Mouse (Mus musculus) heart, embryonic 12.5 days (tissue): ENCODE data around the gene Adipor1. TPM values are rescaled to one million over a fixed set of nuclear protein-coding genes. Genes with fewer than 3 reads are reported as not detected.
"Not testable (repeated sequence)": the region's sequence is repeated elsewhere in the genome, so short reads cannot be mapped to it uniquely, and the experiment has no call there.

ENCODE experiments used
- ATAC-seq: fragments of 200-750 bp; cut with Nextera tagmentation; 2 replicates; pipeline ENCODE4 v1.8.0; 2017; ENCODE audit warnings: moderate TSS enrichment, moderate library complexity; ENCODE audit not compliant: insufficient number of reproducible peaks, low FRiP score
- H3K27ac ChIP-seq: fragments of 300-500 bp; sonication (generic); 2 replicates; pipeline ENCODE4 v1.5.1; 2016; ENCODE audit warnings: mild to moderate bottlenecking, moderate library complexity; ENCODE audit not compliant: poor library complexity, severe bottlenecking
- H3K27me3 ChIP-seq: fragments of 300-500 bp; sonication (generic); replicated peaks from 2 replicates; pipeline ENCODE4 v1.6.1; 2016; ENCODE audit warnings: mild to moderate bottlenecking, moderate library complexity
- H3K36me3 ChIP-seq: fragments of 300-500 bp; sonication (generic); 2 replicates; pipeline ENCODE4 v1.6.1; 2016; ENCODE audit warnings: mild to moderate bottlenecking, moderate library complexity
- H3K4me1 ChIP-seq: fragments of 300-500 bp; sonication (generic); replicated peaks from 2 replicates; pipeline ENCODE4 v1.6.1; 2016; ENCODE audit warnings: mild to moderate bottlenecking
- H3K4me2 ChIP-seq: fragments of 300-500 bp; sonication (generic); 2 replicates; pipeline ENCODE4 v1.6.1; 2016; ENCODE audit warnings: mild to moderate bottlenecking, moderate library complexity
- H3K4me3 ChIP-seq: fragments of 300-500 bp; sonication (generic); 2 replicates; pipeline ENCODE4 v1.5.1; 2016; ENCODE audit warnings: mild to moderate bottlenecking
- H3K9ac ChIP-seq: fragments of 300-500 bp; sonication (generic); 2 replicates; pipeline ENCODE4 v1.6.1; 2016; ENCODE audit warnings: mild to moderate bottlenecking, moderate library complexity
- H3K9me3 ChIP-seq: fragments of 300-500 bp; sonication (generic); replicated peaks from 2 replicates; pipeline ENCODE4 v1.6.1; 2016; ENCODE audit warnings: mild to moderate bottlenecking, moderate library complexity
- WGBS: fragments of 180-500 bp; shearing (Covaris S2); methylation state at CpG from one replicate; pipeline ENCODE4 v1.1.7; 2016; 5-methylcytosine and 5-hydroxymethylcytosine counted together
- polyA plus RNA-seq: library from polyadenylated mRNA; unstranded; fragments of >200 nt; fragmentation: Nextera tagmentation; extraction: Ambion mirVana; gene quantifications from 2 replicates; pipeline ENCODE4 v1.2.1, GENCODE M21; 2016

Adipor1 gene
- polyA plus RNA-seq, 1 experiment from 2014 or later: 126 TPM

DNA sequence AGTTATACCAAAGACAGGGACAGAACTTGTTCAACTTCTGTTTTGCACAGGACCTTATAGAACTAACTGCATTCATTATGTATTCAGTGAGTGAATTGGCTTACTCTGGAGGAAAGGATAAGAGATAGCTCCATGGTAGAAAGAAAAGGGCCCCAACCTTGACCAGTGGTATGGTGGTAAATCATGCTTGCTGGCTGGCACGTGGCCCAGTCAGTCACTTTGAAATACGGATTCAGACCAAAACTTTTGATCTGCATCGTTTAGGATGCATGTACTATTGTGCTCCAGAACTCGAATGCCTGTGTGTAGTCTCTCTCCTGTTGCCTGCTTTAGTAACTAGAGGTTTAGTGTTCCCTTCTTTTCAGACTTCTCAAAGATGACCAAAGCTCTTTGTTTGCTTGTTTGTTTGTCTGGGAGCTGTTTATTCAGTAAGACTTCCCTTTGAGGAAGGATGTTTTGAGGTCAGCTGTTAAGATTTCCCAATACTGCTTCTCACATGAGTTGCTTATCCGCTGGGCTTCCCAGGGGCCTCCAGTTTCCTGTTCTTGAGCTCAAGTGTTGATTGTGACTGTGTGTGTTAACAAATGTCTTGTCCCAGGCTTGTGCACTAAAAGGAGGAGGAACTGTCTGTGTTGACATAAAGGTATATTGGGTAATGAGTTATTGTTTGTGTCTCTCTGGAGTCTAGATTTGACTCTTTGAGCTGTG lies 4.7 kb downstream of the Adipor1 start:
- Histone ChIP-seq H3K27me3 (no peaks in the 10 kb centered on the region), H3K27ac (peak overlapping the region; percentile 63), H3K36me3 (peaks cover 22% of the 10 kb centered on the region), H3K4me1 (peaks cover 66% of the 10 kb centered on the region), H3K4me3 (no peak overlapping the region; the same call in 1 of the 2 replicates), H3K9ac (no peak overlapping the region; the same call in 1 of the 2 replicates), H3K4me2 (peak overlapping the region; percentile 36), H3K9me3 (no peaks in the 10 kb centered on the region)
- no peak for ATAC-seq
- WGBS: 46% methylated on average over 5 of the region's 5 CpGs

DNA sequence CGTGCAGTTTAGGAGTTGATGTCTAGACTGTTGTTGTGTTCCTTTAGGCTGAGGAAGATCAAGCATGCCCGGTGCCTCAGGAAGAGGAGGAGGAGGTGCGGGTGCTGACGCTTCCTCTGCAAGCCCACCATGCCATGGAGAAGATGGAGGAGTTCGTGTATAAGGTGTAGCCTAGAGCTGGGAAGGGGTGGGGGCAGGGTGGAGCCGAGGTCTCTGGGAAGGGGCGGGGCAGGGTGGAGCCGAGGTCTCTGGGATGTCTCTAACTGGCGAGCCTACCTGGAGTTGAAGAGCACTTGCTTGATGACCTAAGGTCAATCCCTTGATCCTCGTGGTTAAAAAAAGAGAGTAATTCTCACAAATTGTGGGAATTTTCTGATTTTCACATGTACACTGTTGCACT lies 8.7 kb downstream of the Adipor1 start:
- 62% methylated on average over 10 of the region's 10 CpGs for WGBS
- ATAC-seq: peak; percentile 69
- Histone ChIP-seq H3K9ac (no peak overlapping the region), H3K36me3 (peaks cover 61% of the 10 kb centered on the region), H3K4me1 (peaks cover 51% of the 10 kb centered on the region), H3K4me2 (no peak overlapping the region; the same call in 1 of the 2 replicates), H3K4me3 (no peak overlapping the region), H3K27me3 (no peaks in the 10 kb centered on the region), H3K9me3 (no peaks in the 10 kb centered on the region), H3K27ac (no peak overlapping the region)

DNA sequence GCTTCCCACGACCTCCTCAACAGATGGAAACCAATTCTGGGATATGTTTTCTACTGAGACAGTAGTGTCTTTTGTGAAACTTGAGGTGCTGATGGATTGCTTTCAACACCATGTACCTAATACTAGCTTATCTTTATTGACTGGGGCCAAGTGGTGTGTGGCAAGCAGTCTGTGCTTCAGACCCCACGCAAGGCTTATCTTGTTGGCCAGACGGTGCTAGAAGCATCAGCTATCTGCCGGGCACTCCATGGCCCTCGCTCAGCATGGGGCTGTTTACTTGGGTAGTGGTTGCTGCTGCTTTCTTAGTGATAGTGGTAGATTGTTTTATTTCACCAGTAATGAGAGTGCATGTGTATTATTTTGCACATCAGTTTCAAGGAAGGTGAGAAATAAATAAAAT lies 11.1 kb downstream of the Adipor1 start:
- WGBS: 6% methylated on average over 5 of the region's 5 CpGs
- Histone ChIP-seq H3K36me3 (peaks cover 82% of the 10 kb centered on the region), H3K9ac (peak overlapping the region; percentile 25; the same call in 1 of the 2 replicates), H3K4me3 (no peak overlapping the region), H3K9me3 (no peaks in the 10 kb centered on the region), H3K4me2 (no peak overlapping the region), H3K27ac (peak overlapping the region; percentile 69), H3K27me3 (no peaks in the 10 kb centered on the region), H3K4me1 (peaks cover 27% of the 10 kb centered on the region)
- peak; percentile 92 for ATAC-seq

DNA sequence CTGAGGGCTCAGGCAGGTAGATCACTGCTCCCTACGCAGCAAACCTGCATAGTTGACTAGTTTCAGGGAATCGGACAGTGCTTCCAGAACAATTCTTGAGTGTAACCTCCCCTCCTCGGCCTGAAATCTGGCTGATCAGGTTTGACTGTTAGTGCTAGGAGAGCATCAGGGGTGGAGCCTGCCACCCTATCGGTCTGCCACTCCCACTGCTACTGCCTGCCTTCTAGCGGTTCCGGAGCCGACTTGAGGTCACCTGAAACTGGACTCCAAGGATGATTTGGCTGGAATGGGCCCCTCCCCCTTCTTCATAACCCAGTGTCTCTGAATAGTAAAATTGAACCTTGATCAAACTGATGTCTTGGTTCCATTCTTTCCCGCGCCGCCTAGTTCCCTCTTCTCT lies 17.8 kb downstream of the Adipor1 start:
- H3K4me3 ChIP-seq: no peak overlapping the region
- H3K4me1 ChIP-seq: no peaks in the 10 kb centered on the region
- 87% methylated on average over 10 of the region's 10 CpGs for WGBS
- no peak overlapping the region for H3K4me2 ChIP-seq
- H3K27me3 ChIP-seq: no peaks in the 10 kb centered on the region
- no peak overlapping the region for H3K27ac ChIP-seq
- peaks cover 55% of the 10 kb centered on the region for H3K36me3 ChIP-seq
- no peak for ATAC-seq
- H3K9ac ChIP-seq: no peak overlapping the region
- no peaks in the 10 kb centered on the region for H3K9me3 ChIP-seq

DNA sequence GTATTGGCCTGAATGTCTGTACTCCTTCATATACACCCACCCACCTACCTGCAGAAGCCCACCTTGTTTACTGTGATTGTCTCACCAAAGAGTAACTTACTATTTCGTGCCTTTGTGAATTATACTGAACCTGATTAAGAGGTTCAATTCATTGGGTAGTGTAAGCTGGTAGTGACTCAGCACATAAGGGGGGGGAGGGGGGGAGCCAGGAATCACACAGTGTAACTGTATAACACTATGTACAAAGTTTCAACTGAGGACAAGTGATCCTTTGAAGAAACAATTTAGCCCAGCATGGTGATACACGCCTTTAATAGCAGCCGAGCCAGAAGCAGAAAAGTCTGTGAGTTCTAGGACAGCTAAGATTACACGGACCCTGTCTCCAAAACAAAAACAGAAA lies 18.3 kb downstream of the Adipor1 start:
- no peak overlapping the region for H3K27ac ChIP-seq
- H3K9me3 ChIP-seq: no peaks in the 10 kb centered on the region
- H3K4me3 ChIP-seq: no peak overlapping the region
- no peaks in the 10 kb centered on the region for H3K27me3 ChIP-seq
- peaks cover 50% of the 10 kb centered on the region for H3K36me3 ChIP-seq
- ATAC-seq: no peak
- H3K9ac ChIP-seq: no peak overlapping the region
- 89% methylated on average over 4 of the region's 4 CpGs for WGBS
- no peak overlapping the region for H3K4me2 ChIP-seq
- no peaks in the 10 kb centered on the region for H3K4me1 ChIP-seq

DNA sequence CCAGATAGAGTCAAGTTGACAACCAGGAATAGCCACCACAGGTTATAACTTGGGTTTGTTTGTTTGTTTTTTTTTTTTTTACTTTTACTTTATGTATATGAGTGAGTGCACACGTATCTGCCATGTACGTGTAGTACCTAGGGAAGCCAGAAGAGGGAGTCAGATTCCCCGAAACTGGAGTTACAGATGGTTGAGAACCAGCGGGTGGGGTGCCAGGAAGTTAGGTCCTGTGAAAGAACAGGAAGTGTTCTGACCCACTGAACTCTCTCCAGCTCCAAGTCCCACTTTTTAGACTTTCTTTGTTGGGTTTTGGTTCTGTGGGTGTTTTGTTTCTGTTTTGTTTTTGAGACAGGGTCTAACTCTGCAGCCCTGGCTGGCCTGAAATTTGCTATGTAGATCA lies 20.2 kb downstream of the Adipor1 start:
- Histone ChIP-seq H3K4me3 (no peak overlapping the region), H3K9me3 (no peaks in the 10 kb centered on the region), H3K36me3 (peaks cover 32% of the 10 kb centered on the region), H3K27me3 (no peaks in the 10 kb centered on the region), H3K4me1 (no peaks in the 10 kb centered on the region), H3K9ac (no peak overlapping the region), H3K4me2 (no peak overlapping the region), H3K27ac (no peak overlapping the region)
- WGBS: 29% methylated on average over 4 of the region's 4 CpGs
- ATAC-seq: no peak

DNA sequence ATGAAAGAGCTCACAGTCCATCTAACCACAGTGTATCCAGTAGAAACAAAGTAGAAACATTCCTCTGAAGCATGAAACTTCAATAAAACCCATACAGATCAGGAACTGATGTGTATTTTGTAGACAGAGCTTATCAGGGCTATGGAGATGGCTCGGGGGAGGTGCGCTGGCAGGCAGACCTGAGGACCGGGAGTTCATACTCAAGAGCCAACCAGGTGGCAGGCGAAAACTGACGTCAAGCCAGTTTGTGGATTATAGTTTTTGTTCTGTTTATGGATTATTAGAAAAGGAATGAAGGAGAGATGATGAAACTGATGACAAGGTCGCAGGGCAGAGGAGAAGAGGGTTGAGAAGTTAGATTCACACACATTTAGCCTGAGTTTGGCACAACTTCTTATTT lies 25.3 kb downstream of the Adipor1 start:
- H3K4me1 ChIP-seq: no peaks in the 10 kb centered on the region
- no peak overlapping the region for H3K27ac ChIP-seq
- H3K9ac ChIP-seq: no peak overlapping the region
- no peak overlapping the region for H3K4me3 ChIP-seq
- no peak overlapping the region for H3K4me2 ChIP-seq
- H3K27me3 ChIP-seq: no peaks in the 10 kb centered on the region
- ATAC-seq: no peak
- no peaks in the 10 kb centered on the region for H3K36me3 ChIP-seq
- H3K9me3 ChIP-seq: no peaks in the 10 kb centered on the region
- 90% methylated on average over 6 of the region's 6 CpGs for WGBS

DNA sequence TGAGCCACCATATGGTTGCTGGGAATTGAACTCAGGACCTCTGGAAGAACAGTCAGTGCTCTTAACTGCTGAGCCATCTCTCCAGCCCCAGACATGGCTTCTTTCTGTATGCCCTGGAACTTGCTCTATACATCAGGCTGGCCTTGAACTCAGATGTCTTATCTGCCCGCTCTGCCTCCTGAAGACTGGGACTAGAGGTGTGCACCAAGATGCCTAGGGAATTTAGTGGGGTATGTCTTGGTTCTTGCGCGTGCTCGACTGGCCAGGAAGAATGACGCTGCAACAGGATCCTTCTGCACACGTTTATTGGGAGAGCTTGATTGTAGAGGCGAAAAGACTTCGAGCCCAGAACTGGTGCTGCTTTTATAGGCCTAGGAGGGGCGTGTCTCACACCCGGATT lies 26.6 kb downstream of the Adipor1 start:
- 96% methylated on average over 8 of the region's 10 CpGs for WGBS
- not testable (repeated sequence) for ATAC-seq, H3K36me3 ChIP-seq, H3K4me1 ChIP-seq, H3K9ac ChIP-seq, H3K9me3 ChIP-seq, H3K27ac ChIP-seq, H3K4me2 ChIP-seq, H3K27me3 ChIP-seq, H3K4me3 ChIP-seq

DNA sequence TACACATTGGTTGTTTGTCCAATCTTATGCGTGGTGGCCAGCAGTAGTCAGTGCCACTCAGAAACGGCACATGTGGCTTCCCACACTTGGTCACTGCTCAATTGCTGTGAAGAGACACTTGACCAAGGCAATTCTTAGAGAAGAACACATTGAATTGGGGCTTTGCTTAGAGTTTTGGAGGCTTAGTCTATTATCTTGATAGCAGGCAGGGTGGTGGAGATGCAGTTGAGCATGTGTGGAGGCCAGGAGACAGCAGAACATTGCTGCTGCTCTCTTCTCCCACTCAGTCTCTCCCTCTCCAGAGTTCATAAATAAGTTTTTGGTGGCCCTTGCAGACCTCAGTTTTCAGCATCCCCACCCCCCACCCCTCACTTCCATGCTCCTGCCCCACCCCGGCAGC lies 27.2 kb downstream of the Adipor1 start:
- no peak for ATAC-seq
- no peaks in the 10 kb centered on the region for H3K4me1 ChIP-seq
- no peak overlapping the region for H3K4me2 ChIP-seq
- no peaks in the 10 kb centered on the region for H3K27me3 ChIP-seq
- no peak overlapping the region for H3K4me3 ChIP-seq
- no peaks in the 10 kb centered on the region for H3K36me3 ChIP-seq
- H3K9ac ChIP-seq: no peak overlapping the region
- 89% methylated on average over 3 of the region's 3 CpGs for WGBS
- H3K9me3 ChIP-seq: no peaks in the 10 kb centered on the region
- no peak overlapping the region for H3K27ac ChIP-seq

DNA sequence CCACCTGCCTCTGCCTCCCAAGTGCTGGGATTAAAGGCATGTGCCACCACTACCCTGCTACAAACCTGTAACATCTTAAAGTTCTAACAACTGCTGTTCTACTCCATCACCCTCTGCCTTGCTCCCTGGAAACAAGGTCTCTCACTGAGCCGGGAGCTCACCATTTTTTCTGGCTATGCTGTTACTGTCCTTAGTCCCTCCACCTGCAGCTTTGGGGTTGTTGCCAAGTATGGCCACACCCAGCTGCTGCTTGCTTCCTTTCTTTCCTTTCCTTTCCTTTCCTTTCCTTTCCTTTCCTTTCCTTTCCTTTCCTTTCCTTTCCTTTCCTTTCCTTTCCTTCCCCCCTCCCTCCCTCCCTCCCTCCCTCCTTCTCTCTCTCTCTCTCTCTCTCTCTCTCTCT lies 28.1 kb downstream of the Adipor1 start:
- not testable (repeated sequence) for ATAC-seq, H3K36me3 ChIP-seq, H3K9me3 ChIP-seq, H3K27me3 ChIP-seq, H3K27ac ChIP-seq, H3K9ac ChIP-seq, H3K4me1 ChIP-seq, H3K4me3 ChIP-seq, H3K4me2 ChIP-seq
- WGBS: 83% methylated on average over 1 of the region's 1 CpGs

DNA sequence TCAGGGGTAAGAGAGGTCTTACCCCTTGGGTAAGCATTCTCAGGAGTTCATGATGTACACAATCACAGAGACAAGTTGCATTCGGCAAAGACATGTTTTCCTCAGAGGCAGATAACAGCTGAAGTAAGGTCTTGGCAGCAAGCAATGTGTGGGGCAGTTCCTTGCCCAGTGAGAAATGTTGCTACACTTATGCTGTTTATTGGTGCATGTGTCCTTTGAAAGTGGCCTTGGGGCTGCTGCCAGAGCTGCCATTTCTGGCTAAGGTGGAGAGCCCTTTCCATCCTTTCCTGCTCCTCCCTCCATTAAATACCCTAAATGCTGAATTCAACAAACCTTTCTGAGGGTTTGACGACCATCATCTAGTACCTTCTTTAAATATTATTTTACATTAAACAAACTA lies 30.2 kb downstream of the Adipor1 start:
- WGBS: 81% methylated on average over 2 of the region's 2 CpGs
- H3K4me3 ChIP-seq: no peak overlapping the region
- no peak overlapping the region for H3K27ac ChIP-seq
- no peaks in the 10 kb centered on the region for H3K9me3 ChIP-seq
- no peak overlapping the region for H3K9ac ChIP-seq
- H3K4me1 ChIP-seq: no peaks in the 10 kb centered on the region
- no peak overlapping the region for H3K4me2 ChIP-seq
- no peaks in the 10 kb centered on the region for H3K27me3 ChIP-seq
- H3K36me3 ChIP-seq: no peaks in the 10 kb centered on the region
- ATAC-seq: no peak

DNA sequence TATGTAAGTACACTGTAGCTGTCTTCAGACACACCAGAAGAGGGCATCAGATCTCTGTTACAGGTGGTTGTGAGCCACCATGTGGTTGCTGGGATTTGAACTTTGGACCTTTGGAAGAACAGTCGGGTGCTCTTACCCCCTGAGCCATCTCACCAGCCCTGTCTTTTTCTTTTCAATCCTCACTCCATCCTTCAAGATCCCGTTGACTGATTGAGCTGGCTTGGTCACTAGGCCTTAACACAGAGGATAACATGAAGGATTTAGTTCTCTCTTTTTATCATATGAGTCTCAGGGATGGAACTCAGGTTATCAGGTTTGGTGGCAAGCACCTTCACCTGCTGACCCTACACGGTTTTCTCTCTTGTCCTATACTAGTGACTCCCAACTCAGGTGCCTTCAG lies 33.4 kb downstream of the Adipor1 start:
- WGBS: 70% methylated on average over 3 of the region's 3 CpGs
- not testable (repeated sequence) for H3K36me3 ChIP-seq, H3K27me3 ChIP-seq, ATAC-seq, H3K9ac ChIP-seq, H3K4me1 ChIP-seq, H3K9me3 ChIP-seq, H3K4me2 ChIP-seq, H3K27ac ChIP-seq, H3K4me3 ChIP-seq
